Mouse (Mus musculus) kidney, adult 2 months (tissue): ENCODE results near the gene C1qtnf7. TPM values are rescaled to one million over a fixed set of nuclear protein-coding genes. Genes with fewer than 3 reads are reported as not detected.
A peak's percentile ranks its signal among the peaks of the same experiment; 100 is the strongest.

Experiments
- DNase-seq: peaks from one replicate; pipeline ENCODE4 v3.0.0; 2021
- H3K27ac ChIP-seq: fragments of 200-500 bp; 2 replicates; pipeline ENCODE4 v1.5.1; 2012; ENCODE audit warnings: low read depth, low read length, control low read depth, inconsistent platforms; ENCODE audit not compliant: insufficient read depth
- H3K27me3 ChIP-seq: fragments of 200-500 bp; replicated peaks from 2 replicates; pipeline ENCODE4 v1.6.1; 2012; ENCODE audit warnings: mild to moderate bottlenecking, moderate library complexity, low read length, inconsistent platforms; ENCODE audit not compliant: control insufficient read depth, insufficient read depth
- H3K36me3 ChIP-seq: fragments of 200-500 bp; 2 replicates; pipeline ENCODE4 v1.6.1; 2012; ENCODE audit warnings: mild to moderate bottlenecking, moderate library complexity, low read length, inconsistent platforms; ENCODE audit not compliant: control insufficient read depth, insufficient read depth
- H3K4me1 ChIP-seq: fragments of 200-500 bp; 2 replicates; pipeline ENCODE4 v1.6.1; 2011; ENCODE audit warnings: low read length; ENCODE audit not compliant: control insufficient read depth, insufficient read depth
- H3K4me3 ChIP-seq: fragments of 200-500 bp; 2 replicates; pipeline ENCODE4 v1.5.1; 2011; ENCODE audit warnings: mild to moderate bottlenecking, low read depth, low read length, control low read depth; ENCODE audit not compliant: insufficient read depth
- CTCF ChIP-seq: fragments of 200-500 bp; conservative IDR thresholded peaks from 2 replicates; pipeline ENCODE4 v1.5.1; 2011; ENCODE audit warnings: low read depth, mild to moderate bottlenecking, control low read depth, low read length, moderate library complexity, mixed read lengths; ENCODE audit not compliant: insufficient read depth, insufficient read length
- POLR2A ChIP-seq: fragments of 200-500 bp; IDR thresholded peaks from one replicate; pipeline ENCODE4 v1.6.1; 2011; ENCODE audit warnings: low read depth, low read length, control low read depth
- WGBS: fragments of 180-500 bp; shearing (Covaris S2); methylation state at CpG from one replicate; pipeline ENCODE4 v1.1.7; 2018; 5-methylcytosine and 5-hydroxymethylcytosine counted together
- polyA plus RNA-seq: library from polyadenylated mRNA; depleted of rRNA; stranded (reverse); fragments of >200 nt; gene quantifications from 2 replicates; pipeline ENCODE4 v1.2.3, GENCODE M21; 2012

Gene C1qtnf7
- polyA plus RNA-seq, 1 experiment = 4.0 TPM

- 82% methylated on average over 2 of the region's 2 CpGs for WGBS
- DNase-seq = no peak
- no peaks in the 10 kb centered on the region for H3K36me3 ChIP-seq
- no peak overlapping the region for H3K4me3 ChIP-seq
- H3K27ac ChIP-seq = no peak overlapping the region
- H3K27me3 ChIP-seq = no peaks in the 10 kb centered on the region
- TF ChIP-seq CTCF (no peak), POLR2A (no peak)
- H3K4me1 ChIP-seq = peaks cover 5% of the 10 kb centered on the region; the same call in 1 of the 2 replicates
Observed at GRCm38 (mm10) chr5:43519905-43520304, 4.6 kb downstream of the C1qtnf7 start.

GRCm38 (mm10) chr5:43521369-43521768 is 6.0 kb downstream of the C1qtnf7 start:
- no peaks in the 10 kb centered on the region for H3K36me3 ChIP-seq
- H3K27ac ChIP-seq = no peak overlapping the region
- TF ChIP-seq CTCF (no peak), POLR2A (no peak)
- no peak overlapping the region for H3K4me3 ChIP-seq
- H3K4me1 ChIP-seq = peaks cover 5% of the 10 kb centered on the region; the same call in 1 of the 2 replicates
- peak; percentile 31 for DNase-seq
- 58% methylated on average over 7 of the region's 7 CpGs for WGBS
- no peaks in the 10 kb centered on the region for H3K27me3 ChIP-seq

- TF ChIP-seq CTCF (no peak), POLR2A (no peak)
- no peaks in the 10 kb centered on the region for H3K36me3 ChIP-seq
- no peaks in the 10 kb centered on the region for H3K27me3 ChIP-seq
- H3K4me1 ChIP-seq = peaks cover 8% of the 10 kb centered on the region; the same call in 1 of the 2 replicates
- no peak overlapping the region for H3K4me3 ChIP-seq
- 33% methylated on average over 1 of the region's 1 CpGs for WGBS
- peak overlapping the region; percentile 66 for H3K27ac ChIP-seq
- DNase-seq = peak; percentile 33
Observed at GRCm38 (mm10) chr5:43522866-43523265, 7.5 kb downstream of the C1qtnf7 start.

GRCm38 (mm10) chr5:43526874-43527584 is 11.7 kb downstream of the C1qtnf7 start:
- H3K4me3 ChIP-seq = no peak overlapping the region
- WGBS = 55% methylated on average over 6 of the region's 6 CpGs
- peak; percentile 66 for DNase-seq

GRCm38 (mm10) chr5:43530186-43530585 is 14.8 kb downstream of the C1qtnf7 start:
- H3K36me3 ChIP-seq = no peaks in the 10 kb centered on the region

More at GRCm38 (mm10) chr5:43526874-43527584, 11.7 kb downstream of the C1qtnf7 start:
- no peaks in the 10 kb centered on the region for H3K27me3 ChIP-seq
- no peak for TF ChIP-seq CTCF
- TF ChIP-seq POLR2A = no peak
- H3K4me1 ChIP-seq = peaks cover 8% of the 10 kb centered on the region; the same call in 1 of the 2 replicates
- no peaks in the 10 kb centered on the region for H3K36me3 ChIP-seq
- H3K27ac ChIP-seq = peak overlapping the region; percentile 86

GRCm38 (mm10) chr5:43530886-43531285 is 15.5 kb downstream of the C1qtnf7 start:
- WGBS = 83% methylated on average over 1 of the region's 1 CpGs
- no peak overlapping the region for H3K27ac ChIP-seq
- H3K4me1 ChIP-seq = 0 out of 2 replicates have a peak, but pooled peaks cover 3% of the 10 kb centered on the region
- H3K4me3 ChIP-seq = no peak overlapping the region
- H3K36me3 ChIP-seq = no peaks in the 10 kb centered on the region
- no peak for DNase-seq
- no peak for TF ChIP-seq CTCF
- no peak for TF ChIP-seq POLR2A
- no peaks in the 10 kb centered on the region for H3K27me3 ChIP-seq

More at GRCm38 (mm10) chr5:43530186-43530585, 14.8 kb downstream of the C1qtnf7 start:
- Histone ChIP-seq H3K27ac (no peak overlapping the region), H3K27me3 (no peaks in the 10 kb centered on the region), H3K4me3 (no peak overlapping the region), H3K4me1 (0 out of 2 replicates have a peak, but pooled peaks cover 3% of the 10 kb centered on the region)
- 84% methylated on average over 3 of the region's 3 CpGs for WGBS
- DNase-seq = no peak
- no peak for TF ChIP-seq POLR2A
- TF ChIP-seq CTCF = no peak

GRCm38 (mm10) chr5:43538322-43539167 is 23.2 kb downstream of the C1qtnf7 start:
- no peaks in the 10 kb centered on the region for H3K4me1 ChIP-seq
- H3K27ac ChIP-seq = no peak overlapping the region
- no peak for DNase-seq
- no peak overlapping the region for H3K4me3 ChIP-seq
- no peak for TF ChIP-seq POLR2A
- TF ChIP-seq CTCF = no peak
- no peaks in the 10 kb centered on the region for H3K36me3 ChIP-seq
- no peaks in the 10 kb centered on the region for H3K27me3 ChIP-seq
- 75% methylated on average over 14 of the region's 14 CpGs for WGBS
